Mouse (Mus musculus): ENCODE data around the gene Pgap2. TPM values are rescaled to one million over a fixed set of nuclear protein-coding genes. Genes with fewer than 3 reads are reported as not detected.

Pgap2 gene
- polyA plus RNA-seq, 1 experiment from 2014 or later = 98.9 TPM

DNA sequence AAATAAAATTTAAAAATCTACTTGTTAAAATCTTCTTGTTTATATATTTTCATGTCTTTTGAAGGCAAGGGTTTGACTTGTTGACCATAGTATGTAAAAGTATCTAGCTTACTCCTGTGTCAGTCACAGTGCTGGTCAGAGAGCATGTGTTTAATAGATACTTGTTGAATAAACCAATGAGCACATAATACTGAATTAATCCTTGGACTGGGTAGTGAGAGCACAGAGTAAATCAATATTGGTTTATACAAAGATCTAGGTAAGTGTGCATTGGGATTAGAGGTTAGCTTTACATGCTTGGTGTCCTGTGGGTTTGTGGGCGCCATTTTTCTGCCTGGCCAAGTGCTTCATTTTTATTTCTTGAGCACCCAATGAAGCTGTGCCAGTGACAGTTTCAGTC lies 71.4 kb downstream of the Pgap2 start:
- H3K4me1 ChIP-seq (replicated peaks) = no peaks in the 10 kb centered on the region
- no peak overlapping the region for H3K9ac ChIP-seq
- no peaks in the 10 kb centered on the region for H3K36me3 ChIP-seq
- 74% methylated on average over 1 of the region's 1 CpGs for WGBS
- no peak overlapping the region for H3K4me2 ChIP-seq (replicated peaks)
- ATAC-seq = no peak
- H3K4me3 ChIP-seq (replicated peaks) = no peak overlapping the region
- no peaks in the 10 kb centered on the region for H3K27me3 ChIP-seq (replicated peaks)
- H3K27ac ChIP-seq = no peak overlapping the region
- no peaks in the 10 kb centered on the region for H3K9me3 ChIP-seq

DNA sequence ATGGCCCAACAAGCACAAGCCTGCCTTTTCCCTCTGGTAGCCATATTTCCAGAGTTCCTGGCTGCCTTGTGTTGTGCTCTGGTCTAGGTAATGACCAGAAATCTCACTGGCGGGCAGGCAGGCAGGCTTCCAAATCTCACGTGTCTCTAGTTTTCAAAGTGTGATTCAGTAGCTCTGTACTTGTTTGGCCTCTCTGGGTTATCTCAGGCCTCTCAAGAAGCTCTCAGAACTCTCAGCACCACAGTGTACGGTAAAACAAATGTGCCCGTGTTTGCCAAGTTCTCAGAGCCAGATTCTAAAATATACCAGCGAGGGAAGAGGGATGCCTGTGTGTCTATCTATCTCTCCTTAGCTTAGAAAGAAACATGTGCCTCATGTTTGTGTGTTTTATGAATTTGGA lies 72.3 kb downstream of the Pgap2 start:
- 53% methylated on average over 5 of the region's 5 CpGs for WGBS
- no peak overlapping the region for H3K4me2 ChIP-seq (replicated peaks)

More for the DNA sequence above, 72.3 kb downstream of the Pgap2 start:
- H3K4me3 ChIP-seq (replicated peaks) = no peak overlapping the region
- no peak overlapping the region for H3K27ac ChIP-seq
- no peaks in the 10 kb centered on the region for H3K4me1 ChIP-seq (replicated peaks)
- no peaks in the 10 kb centered on the region for H3K27me3 ChIP-seq (replicated peaks)
- no peaks in the 10 kb centered on the region for H3K36me3 ChIP-seq
- H3K9me3 ChIP-seq = no peaks in the 10 kb centered on the region
- H3K9ac ChIP-seq = no peak overlapping the region
- 0 out of 2 replicates have a peak, but pooled peaks have one; percentile 31 for ATAC-seq

Other genes starting within 250 kb of the Pgap2 start
- 2.3 and 2.8 TPM in 2 replicates for gene Il18bp, start 191.5 kb upstream of the Pgap2 start, polyA plus RNA-seq (2015; fragmentation: Nextera tagmentation; extraction: Ambion mirVana)
- 28.0 and 30.3 TPM in 2 replicates for gene Rnf121, start 144.7 kb upstream of the Pgap2 start, polyA plus RNA-seq (2015; fragmentation: Nextera tagmentation; extraction: Ambion mirVana)
- 22.9 and 24.3 TPM in 2 replicates for gene Xndc1, start 144.7 kb upstream of the Pgap2 start, polyA plus RNA-seq (2015; fragmentation: Nextera tagmentation; extraction: Ambion mirVana)
- 0.75 and 1.0 TPM in 2 replicates for gene Xntrpc, start 144.5 kb upstream of the Pgap2 start, polyA plus RNA-seq (2015; fragmentation: Nextera tagmentation; extraction: Ambion mirVana)
- gene Trpc2, start 127.1 kb upstream of the Pgap2 start, polyA plus RNA-seq (2015; fragmentation: Nextera tagmentation; extraction: Ambion mirVana) = not detected in 2 replicates
- gene Art1, start 108.5 kb upstream of the Pgap2 start, polyA plus RNA-seq (2015; fragmentation: Nextera tagmentation; extraction: Ambion mirVana) = 0.34 and 0.59 TPM in 2 replicates
- gene Art5, start 100.7 kb upstream of the Pgap2 start, polyA plus RNA-seq (2015; fragmentation: Nextera tagmentation; extraction: Ambion mirVana) = 0.32 and 0.68 TPM in 2 replicates
- 0.06 TPM in 1 of 2 replicates, not detected in the other for gene Chrna10, start 93.4 kb upstream of the Pgap2 start, polyA plus RNA-seq (2015; fragmentation: Nextera tagmentation; extraction: Ambion mirVana)
- gene Nup98, start within 50 bp of the Pgap2 start, polyA plus RNA-seq (2015; fragmentation: Nextera tagmentation; extraction: Ambion mirVana) = 31.4 and 33.4 TPM in 2 replicates
- gene Rhog, start 45.8 kb downstream of the Pgap2 start, polyA plus RNA-seq (2015; fragmentation: Nextera tagmentation; extraction: Ambion mirVana) = 60.2 and 62.1 TPM in 2 replicates
- 20.1 TPM in 2 replicates for gene Stim1, start 57.6 kb downstream of the Pgap2 start, polyA plus RNA-seq (2015; fragmentation: Nextera tagmentation; extraction: Ambion mirVana)
- gene Rrm1, start 231.5 kb downstream of the Pgap2 start, polyA plus RNA-seq (2015; fragmentation: Nextera tagmentation; extraction: Ambion mirVana) = 127 and 138 TPM in 2 replicates